Mouse (Mus musculus) kidney, postnatal 0 days (tissue): ENCODE results near the gene Zfp74. TPM values are rescaled to one million over a fixed set of nuclear protein-coding genes. Genes with fewer than 3 reads are reported as not detected.

ENCODE experiments used
- ATAC-seq: fragments of 200-750 bp; cut with Nextera tagmentation; replicated peaks from 2 replicates; pipeline ENCODE4 v1.8.0; 2017; ENCODE audit warnings: low read depth, moderate number of reproducible peaks, moderate TSS enrichment, moderate library complexity; ENCODE audit not compliant: low FRiP score
- DNase-seq: peaks from one replicate; pipeline ENCODE4 v3.0.0-alpha.2; 2016; ENCODE audit warnings: low spot score
- H3K27ac ChIP-seq: fragments of 300-500 bp; sonication (generic); 2 replicates; pipeline ENCODE4 v1.5.1; 2014; ENCODE audit warnings: mild to moderate bottlenecking
- H3K27me3 ChIP-seq: fragments of 300-500 bp; sonication (generic); 2 replicates; pipeline ENCODE4 v1.6.1; 2014; ENCODE audit warnings: low read length, mixed read lengths; ENCODE audit not compliant: insufficient read depth
- H3K36me3 ChIP-seq: fragments of 300-500 bp; sonication (generic); 2 replicates; pipeline ENCODE4 v1.6.1; 2014; ENCODE audit warnings: low read length, mixed read lengths; ENCODE audit not compliant: insufficient read depth
- H3K4me1 ChIP-seq: fragments of 300-500 bp; sonication (generic); replicated peaks from 2 replicates; pipeline ENCODE4 v1.6.1; 2014; ENCODE audit warnings: antibody characterized with exemption, low read length, mixed read lengths; ENCODE audit not compliant: insufficient read depth
- H3K4me2 ChIP-seq: fragments of 300-500 bp; sonication (generic); 2 replicates; pipeline ENCODE4 v1.6.1; 2014; ENCODE audit warnings: mild to moderate bottlenecking, low read length, moderate library complexity, mixed read lengths
- H3K4me3 ChIP-seq: fragments of 300-500 bp; sonication (generic); replicated peaks from 2 replicates; pipeline ENCODE4 v1.5.1; 2014; ENCODE audit warnings: low read depth, low read length
- H3K9ac ChIP-seq: fragments of 300-500 bp; sonication (generic); 2 replicates; pipeline ENCODE4 v1.6.1; 2014; ENCODE audit warnings: low read depth, low read length
- H3K9me3 ChIP-seq: fragments of 300-500 bp; sonication (generic); replicated peaks from 2 replicates; pipeline ENCODE4 v1.6.1; 2016; ENCODE audit warnings: low read length, inconsistent platforms, mixed read lengths
- CTCF ChIP-seq: IDR thresholded peaks from 2 replicates; pipeline ENCODE4 v1.5.1; 2016; ENCODE audit warnings: antibody characterized with exemption, low read depth, mild to moderate bottlenecking, moderate library complexity
- WGBS: fragments of 180-500 bp; shearing (Covaris S2); extraction: QIAGEN DNeasy Blood & Tissue Kit; methylation state at CpG from one replicate; pipeline ENCODE4 v1.1.7; 2014; 5-methylcytosine and 5-hydroxymethylcytosine counted together
- polyA plus RNA-seq: library from polyadenylated mRNA; unstranded; fragments of >200 nt; fragmentation: Nextera tagmentation; extraction: Ambion mirVana; gene quantifications from 2 replicates; pipeline ENCODE4 v1.2.1, GENCODE M21; 2015

Gene Zfp74
- polyA plus RNA-seq, 1 experiment from 2014 or later = 5.6 TPM

- 0 out of 2 replicates have a peak, but pooled peaks cover 1% of the 10 kb centered on the region for H3K4me1 ChIP-seq
- H3K36me3 ChIP-seq = no peaks in the 10 kb centered on the region
- H3K27ac ChIP-seq = no peak overlapping the region
- ATAC-seq (no peak), DNase-seq (no peak)
- H3K4me3 ChIP-seq = no peak overlapping the region
- no peak overlapping the region for H3K9ac ChIP-seq
- no peaks in the 10 kb centered on the region for H3K27me3 ChIP-seq
- TF ChIP-seq CTCF = no peak
- 87% methylated on average over 11 of the region's 11 CpGs for WGBS
- no peaks in the 10 kb centered on the region for H3K9me3 ChIP-seq
- no peak overlapping the region for H3K4me2 ChIP-seq
Observed at GRCm38 (mm10) chr7:29958125-29958724, 4.3 kb upstream of the Zfp74 start.

GRCm38 (mm10) chr7:29956257-29956656, 2.4 kb upstream of the Zfp74 start:
- no peak for TF ChIP-seq CTCF
- Histone ChIP-seq H3K4me1 (0 out of 2 replicates have a peak, but pooled peaks cover 3% of the 10 kb centered on the region), H3K4me3 (no peak overlapping the region), H3K27me3 (no peaks in the 10 kb centered on the region), H3K4me2 (no peak overlapping the region), H3K9me3 (no peaks in the 10 kb centered on the region), H3K36me3 (no peaks in the 10 kb centered on the region), H3K9ac (no peak overlapping the region), H3K27ac (no peak overlapping the region)
- no peak for ATAC-seq
- peak; percentile 35 for DNase-seq
- WGBS = 56% methylated on average over 10 of the region's 10 CpGs

- no peak for ATAC-seq
- DNase-seq = peak; percentile 53
- H3K36me3 ChIP-seq = no peaks in the 10 kb centered on the region
- H3K9me3 ChIP-seq = no peaks in the 10 kb centered on the region
- H3K27me3 ChIP-seq = no peaks in the 10 kb centered on the region
- H3K4me1 ChIP-seq = 0 out of 2 replicates have a peak, but pooled peaks cover 3% of the 10 kb centered on the region
- peak overlapping the region; percentile 71 for H3K4me2 ChIP-seq
- H3K27ac ChIP-seq = no peak overlapping the region
- 29% methylated on average over 4 of the region's 4 CpGs for WGBS
- peak; percentile 76 for TF ChIP-seq CTCF
- H3K9ac ChIP-seq = no peak overlapping the region
- H3K4me3 ChIP-seq = no peak overlapping the region
Observed at GRCm38 (mm10) chr7:29954731-29955130, 842 bp upstream of the Zfp74 start.

GRCm38 (mm10) chr7:29953086-29953485, 803 bp downstream of the Zfp74 start:
- ATAC-seq (no peak; the same call in 1 of the 2 replicates), DNase-seq (peak; percentile 1)
- Histone ChIP-seq H3K27me3 (no peaks in the 10 kb centered on the region), H3K9me3 (no peaks in the 10 kb centered on the region), H3K4me3 (peak overlapping the region; percentile 73), H3K36me3 (no peaks in the 10 kb centered on the region), H3K9ac (peak overlapping the region; percentile 87), H3K4me1 (0 out of 2 replicates have a peak, but pooled peaks cover 3% of the 10 kb centered on the region), H3K27ac (peak overlapping the region; percentile 94; the same call in 1 of the 2 replicates), H3K4me2 (peak overlapping the region; percentile 71)
- TF ChIP-seq CTCF = no peak
- 38% methylated on average over 10 of the region's 10 CpGs for WGBS

- H3K27ac ChIP-seq = no peak overlapping the region
- no peak overlapping the region for H3K4me3 ChIP-seq
- H3K4me2 ChIP-seq = no peak overlapping the region
- no peaks in the 10 kb centered on the region for H3K9me3 ChIP-seq
- TF ChIP-seq CTCF = no peak
- H3K4me1 ChIP-seq = no peaks in the 10 kb centered on the region
- no peak for DNase-seq
- WGBS = 81% methylated on average over 2 of the region's 2 CpGs
- H3K36me3 ChIP-seq = peaks cover 14% of the 10 kb centered on the region
- no peak for ATAC-seq
- H3K27me3 ChIP-seq = no peaks in the 10 kb centered on the region
- no peak overlapping the region for H3K9ac ChIP-seq
Observed at GRCm38 (mm10) chr7:29944201-29944600, 9.7 kb downstream of the Zfp74 start.

GRCm38 (mm10) chr7:29943720-29944119, 10.2 kb downstream of the Zfp74 start:
- H3K9me3 ChIP-seq = no peaks in the 10 kb centered on the region
- no peak for TF ChIP-seq CTCF
- peaks cover 14% of the 10 kb centered on the region for H3K36me3 ChIP-seq
- H3K27me3 ChIP-seq = no peaks in the 10 kb centered on the region
- no peak for ATAC-seq
- H3K4me2 ChIP-seq = no peak overlapping the region
- WGBS = 82% methylated on average over 2 of the region's 2 CpGs
- H3K4me1 ChIP-seq = no peaks in the 10 kb centered on the region
- no peak overlapping the region for H3K9ac ChIP-seq
- no peak for DNase-seq
- no peak overlapping the region for H3K4me3 ChIP-seq
- no peak overlapping the region for H3K27ac ChIP-seq
